Mouse (Mus musculus) lung, adult 2 months (tissue): ENCODE results near the gene Sh3gl2.

Experiments used
- CTCF ChIP-seq: fragments of 200-500 bp; IDR thresholded peaks from 2 replicates; pipeline ENCODE4 v1.5.1; 2011; ENCODE audit warnings: mild to moderate bottlenecking, low read length, control low read depth; ENCODE audit not compliant: insufficient read depth
- POLR2A ChIP-seq: fragments of 200-500 bp; IDR thresholded peaks from 2 replicates; pipeline ENCODE4 v1.6.1; 2011; ENCODE audit warnings: low read depth, mild to moderate bottlenecking, control low read depth, low read length, borderline replicate concordance; ENCODE audit errors: extremely low read depth

- TF ChIP-seq CTCF (no peak), POLR2A (no peak)
These were observed 26.4 kb upstream of the Sh3gl2 start for GRCm38 (mm10) chr4:85178394-85179051.
